Mouse (Mus musculus) left cerebral cortex, postnatal 25 days (tissue): ENCODE results near the gene Apba2. TPM values are rescaled to one million over a fixed set of nuclear protein-coding genes. Genes with fewer than 3 reads are reported as not detected.

Experiments
- DNase-seq, 2 experiments: peaks; one replicate each; pipeline ENCODE4 v3.0.0; 2022; ENCODE audit warnings: low spot score in 2 of 2, mixed read lengths in 1 of 2
- intact Hi-C: fragments of 180-260 bp; cut with DNase I; formaldehyde crosslinking; loops from one replicate; pipeline ENCODE4 v1.15.1; 2025
- total RNA-seq, 2 experiments: library from RNA; stranded (reverse); gene quantifications; 2 replicates each; pipeline ENCODE4 v1.2.3; 2021

Apba2 gene
- total RNA-seq, 2 experiments from 2014 or later = 246 to 248 TPM

DNA sequence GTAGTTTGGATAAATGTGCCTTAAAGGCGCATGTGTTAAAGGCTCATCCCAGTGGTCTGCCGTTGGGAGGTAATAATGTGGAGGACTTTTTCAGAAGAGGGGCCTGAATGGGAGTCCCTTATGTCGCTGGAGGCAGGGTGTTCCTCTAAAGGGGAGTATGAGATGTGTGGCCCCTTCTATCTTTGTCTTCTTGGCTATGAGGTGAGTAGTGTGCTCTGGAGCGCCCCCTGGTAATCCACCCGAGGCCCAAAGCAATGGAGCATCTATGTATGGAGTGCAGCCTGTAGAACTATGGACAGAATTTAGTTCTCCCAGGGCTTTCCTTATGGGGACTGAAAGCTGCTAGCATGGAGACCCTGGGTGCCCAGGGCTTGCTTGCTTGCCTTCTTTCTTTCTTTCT, 18.0 kb downstream of the Apba2 start:
- no peak for DNase-seq
- intact Hi-C loops = no loop called here

DNA sequence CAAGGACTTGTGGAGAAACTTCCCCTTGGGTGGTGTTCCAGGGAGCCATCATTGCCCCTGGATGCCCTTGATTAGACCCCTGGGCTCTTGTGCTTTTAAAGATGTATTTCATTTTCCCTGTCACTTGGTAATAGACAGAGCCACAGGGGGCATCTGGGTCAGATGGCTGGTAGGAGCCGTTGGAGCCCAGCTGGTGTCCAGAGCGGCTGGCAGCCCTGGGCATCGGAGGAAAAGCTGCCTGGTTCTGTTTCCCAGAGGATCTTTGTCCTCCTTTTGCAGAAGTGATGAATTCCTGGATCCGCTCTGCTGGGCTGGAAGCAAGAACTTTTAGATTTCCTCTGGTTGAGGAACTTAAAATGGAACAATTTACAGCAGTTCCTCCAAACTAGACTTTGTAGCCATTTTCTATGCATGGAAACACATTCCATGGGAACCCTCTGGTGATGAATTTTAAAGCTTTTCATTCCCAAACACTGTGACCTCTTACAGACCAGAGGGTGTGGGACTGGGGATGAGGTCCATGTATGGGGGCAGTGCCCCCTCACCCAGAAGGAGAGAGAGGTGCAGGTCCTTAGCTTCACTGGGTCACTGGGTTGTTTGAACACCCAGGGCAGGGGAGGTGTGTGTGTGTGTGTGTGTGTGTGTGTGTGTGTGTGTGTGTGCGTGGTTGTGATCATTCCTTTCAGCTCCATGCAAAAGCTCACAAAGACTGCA, 20.3 kb downstream of the Apba2 start:
- intact Hi-C loops = no loop called here

DNA sequence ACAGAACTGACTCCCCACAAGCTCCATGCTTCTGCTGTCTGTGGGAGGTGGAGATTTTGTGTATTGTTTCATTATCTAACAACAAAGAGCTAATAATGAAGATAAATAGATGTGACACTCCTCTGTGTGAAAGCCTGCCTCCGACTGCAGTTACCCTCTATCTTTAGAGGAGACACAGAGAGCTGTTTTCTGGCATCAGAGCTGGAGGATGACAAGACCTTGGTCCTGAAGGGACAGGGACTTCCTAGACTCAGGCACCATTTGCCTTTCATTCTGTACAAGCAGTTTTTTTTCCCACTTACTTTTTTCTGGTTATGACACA, 20.9 kb downstream of the Apba2 start:
- intact Hi-C loops = no loop called here
- DNase-seq = no peak

More for the DNA sequence above, 20.3 kb downstream of the Apba2 start:
- no peak for DNase-seq

- peak in 1 of 2 experiments; percentile 68 for DNase-seq
- intact Hi-C loops = no loop called here
Measured at GRCm38 (mm10) chr7:64531297-64531696, 29.8 kb downstream of the Apba2 start.

- DNase-seq = no peak
- intact Hi-C loops = no loop called here
Measured at GRCm38 (mm10) chr7:64533374-64533773, 31.9 kb downstream of the Apba2 start.

- intact Hi-C loops = no loop called here
- DNase-seq = no peak
Measured at GRCm38 (mm10) chr7:64535269-64535668, 33.8 kb downstream of the Apba2 start.

- intact Hi-C loops = no loop called here
- DNase-seq = no peak
Measured at GRCm38 (mm10) chr7:64539450-64540148, 38.1 kb downstream of the Apba2 start.

DNA sequence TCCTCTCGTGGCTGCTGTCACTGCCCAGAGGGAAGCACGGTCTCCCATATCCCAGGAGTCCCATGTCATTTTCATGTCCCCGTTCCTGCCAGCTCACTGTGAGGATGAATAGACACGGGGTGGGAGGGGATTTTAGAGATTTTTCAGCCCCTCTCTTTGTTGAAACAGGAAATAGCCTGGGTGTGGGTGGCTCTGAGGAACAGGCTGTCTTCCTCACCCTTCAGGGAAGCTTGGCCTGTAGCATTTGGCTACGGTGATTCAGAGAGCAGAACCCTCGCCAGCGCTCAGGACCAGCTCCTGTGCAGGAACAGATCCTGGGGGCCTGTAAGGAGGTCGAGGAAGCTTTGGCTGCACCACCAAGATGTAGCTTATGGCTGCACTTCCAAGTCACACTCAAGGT, 45.3 kb downstream of the Apba2 start:
- peak in 1 of 2 experiments; percentile 82 for DNase-seq
- intact Hi-C loops = loop anchor here (2.0 kb wide), 1 partner anchor 20 kb away; no protein-coding TSS in a partner anchor

GRCm38 (mm10) chr7:64550856-64551255, 49.4 kb downstream of the Apba2 start:
- peak in 1 of 2 experiments; percentile 25 for DNase-seq
- intact Hi-C loops = no loop called here

GRCm38 (mm10) chr7:64552523-64553190, 51.2 kb downstream of the Apba2 start:
- DNase-seq = no peak
- intact Hi-C loops = no loop called here

DNA sequence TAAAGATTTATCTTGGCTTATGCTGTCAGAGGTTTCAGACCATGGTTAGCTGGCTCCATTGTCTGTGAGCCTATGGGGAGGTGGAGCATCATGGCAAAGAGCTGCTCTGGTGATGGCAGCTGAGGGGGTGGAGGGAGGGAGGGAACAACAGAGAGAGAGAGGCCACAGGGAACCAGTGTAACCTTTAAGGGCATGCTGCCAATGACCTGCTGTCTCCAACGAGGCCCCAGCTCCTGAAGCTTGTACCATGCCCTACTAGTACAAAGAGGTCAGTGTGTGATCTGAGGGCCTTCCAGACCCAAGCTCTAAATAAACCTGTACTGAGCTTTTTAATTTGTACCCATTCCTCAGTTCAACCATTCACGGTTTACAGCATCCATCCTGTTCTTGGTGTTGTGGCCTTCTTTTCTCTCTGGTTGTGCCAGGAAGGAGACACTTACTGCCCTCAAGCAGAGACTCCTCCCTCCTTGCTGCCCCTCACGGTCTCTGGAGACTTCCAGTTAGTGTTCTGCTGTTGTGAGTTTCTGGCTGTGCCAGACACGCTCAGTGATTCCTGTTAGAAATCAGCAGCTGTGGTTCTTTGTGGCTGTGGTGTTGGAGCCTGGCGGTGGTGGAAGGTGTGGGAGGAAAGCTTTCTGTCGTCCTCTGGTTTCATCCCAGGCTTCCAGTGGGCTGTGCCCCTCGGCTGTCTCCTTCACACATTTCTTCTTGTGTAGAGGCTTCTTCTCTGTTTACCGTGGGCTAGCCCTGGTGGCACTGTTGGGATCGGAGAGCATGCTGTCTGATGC, 60.4 kb downstream of the Apba2 start:
- intact Hi-C loops = no loop called here
- peak in 1 of 2 experiments; percentile 80 for DNase-seq

- DNase-seq = peak in 1 of 2 experiments; percentile 91
- intact Hi-C loops = loop anchor here (5.0 kb wide), 3 partner anchors 63 to 177 kb away; partner anchors contain the start of gene Apba2
Measured at GRCm38 (mm10) chr7:64564891-64565571, 63.5 kb downstream of the Apba2 start.

GRCm38 (mm10) chr7:64566371-64567243, 65.1 kb downstream of the Apba2 start:
- peak in 1 of 2 experiments; percentile 85 for DNase-seq
- intact Hi-C loops = loop anchor here (1.0 to 5.0 kb wide), 5 partner anchors 10 to 176 kb away; partner anchors contain the start of gene Apba2

- no peak for DNase-seq
- intact Hi-C loops = loop anchor here (5.0 kb wide), 3 partner anchors 64 to 174 kb away; partner anchors contain the start of gene Apba2
Measured at GRCm38 (mm10) chr7:64568722-64569121, 67.2 kb downstream of the Apba2 start.

DNA sequence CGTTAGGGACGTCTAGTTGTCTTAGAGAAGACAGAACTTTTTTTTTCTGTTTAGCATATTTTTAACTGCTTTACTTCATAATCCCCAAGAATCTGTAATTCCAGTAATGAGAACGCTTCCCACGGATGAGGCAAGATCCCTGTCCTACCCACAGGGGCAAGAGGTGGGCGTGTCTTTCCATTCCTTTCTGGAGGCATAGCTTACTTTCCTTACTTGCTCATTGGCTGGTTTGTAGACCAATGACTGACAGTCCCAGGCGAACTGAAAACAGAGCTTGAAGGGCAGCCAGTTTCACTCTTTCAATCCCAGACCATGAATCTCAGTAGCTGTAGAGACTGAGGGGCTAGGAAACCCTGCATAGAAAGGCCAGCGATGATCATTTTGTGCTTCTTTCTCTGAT, 68.2 kb downstream of the Apba2 start:
- intact Hi-C loops = loop anchor here (5.0 kb wide), 3 partner anchors 63 to 173 kb away; partner anchors contain the start of gene Apba2
- DNase-seq = peak in 1 of 2 experiments; percentile 70

DNA sequence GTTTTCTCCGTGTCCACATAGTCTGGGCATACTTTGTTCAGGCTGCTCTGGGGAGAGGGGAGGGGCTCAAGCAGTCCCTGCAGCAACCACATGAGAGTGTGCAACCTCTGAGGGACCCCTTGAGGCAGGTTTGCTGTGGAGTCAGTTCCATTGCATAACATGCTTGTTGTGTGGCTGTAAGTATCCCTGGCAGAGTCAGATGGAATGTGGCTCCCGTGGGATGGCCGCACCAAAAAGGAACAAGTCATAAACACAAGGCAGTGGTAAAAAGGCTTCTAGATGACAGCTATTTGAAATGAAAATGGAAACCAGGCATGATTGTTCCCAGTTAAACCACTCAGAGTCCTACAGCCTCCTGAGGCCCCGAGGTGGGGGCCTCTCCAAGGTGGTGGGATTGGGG, 69.4 kb downstream of the Apba2 start:
- DNase-seq = no peak
- intact Hi-C loops = no loop called here

DNA sequence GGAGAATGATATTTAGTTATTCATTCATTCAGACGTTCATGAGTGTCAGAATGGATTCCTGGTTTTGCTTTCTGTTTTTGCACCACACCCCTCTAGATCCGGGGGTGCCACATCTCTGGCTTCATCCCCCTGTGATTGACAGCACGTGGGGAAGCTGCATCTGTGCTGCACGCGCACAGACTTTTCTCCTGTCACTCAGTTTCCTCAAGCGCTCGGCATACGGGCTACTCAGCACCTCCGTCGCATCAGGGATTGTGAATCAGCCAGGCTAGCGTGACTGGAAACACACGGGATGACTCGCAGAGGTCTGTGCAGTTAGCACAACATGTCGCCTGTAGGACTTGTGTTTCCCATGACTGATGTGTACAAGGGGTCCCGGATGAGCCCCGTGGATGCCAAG, 72.6 kb downstream of the Apba2 start:
- DNase-seq = no peak
- intact Hi-C loops = no loop called here

GRCm38 (mm10) chr7:64576519-64576951, 75.0 kb downstream of the Apba2 start:
- DNase-seq = peak in 1 of 2 experiments; percentile 86
- intact Hi-C loops = loop anchor here (1.0 to 5.0 kb wide), 2 partner anchors 9 to 124 kb away; no protein-coding TSS in a partner anchor
